Mouse (Mus musculus): ENCODE measurements around the gene Osm.

DNA sequence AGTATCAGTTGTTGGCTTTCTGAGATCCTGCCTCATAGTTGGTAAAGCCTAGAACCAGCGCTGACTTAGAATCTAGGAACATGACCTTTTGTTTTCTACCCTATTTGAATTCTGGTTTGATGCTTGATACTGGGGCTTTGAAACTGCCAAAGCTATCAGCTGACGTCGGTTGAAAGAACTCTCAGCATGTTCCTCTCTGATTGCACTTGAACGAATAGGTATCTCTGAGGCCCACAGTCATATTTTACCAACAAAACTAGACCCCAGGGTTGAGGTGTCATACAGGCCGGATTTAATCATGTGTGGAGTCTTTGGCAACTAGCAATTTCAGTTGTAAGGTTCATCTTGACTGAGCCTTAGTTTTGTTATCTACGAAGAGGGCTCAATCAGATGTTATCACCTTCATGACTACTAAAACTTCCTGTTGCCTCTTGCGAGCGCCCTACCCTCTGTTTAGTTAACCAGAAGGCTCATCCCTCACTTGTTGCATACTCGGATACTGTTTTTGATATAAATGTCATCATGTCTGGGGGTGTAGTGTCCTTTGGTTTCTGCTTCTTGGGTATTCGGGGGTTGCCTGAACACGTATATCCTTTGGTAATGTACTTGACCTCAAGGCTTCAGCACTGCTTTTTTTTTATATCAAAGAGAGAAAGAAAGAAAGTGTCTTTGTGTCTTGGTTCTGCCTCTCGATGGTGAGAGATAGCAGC lies 33.1 kb upstream of the Osm start:
- TF ChIP-seq CTCF (IDR thresholded peaks at IDR 0.05; ENCODE audit: low read depth, low read length) (no peak), EP300 (IDR thresholded peaks at IDR 0.05; ENCODE audit: insufficient read depth, low read depth, low read length) (no peak)

Measured in ES-Bruce4 (cell line).